Mouse (Mus musculus): ENCODE measurements around the gene Ppm1m. TPM values are rescaled to one million over a fixed set of nuclear protein-coding genes. Genes with fewer than 3 reads are reported as not detected.

Gene Ppm1m
- polyA plus RNA-seq, 1 experiment, result 0.45 TPM

GRCm38 (mm10) chr9:106197732-106198131 is 1.8 kb downstream of the Ppm1m start:
- Histone ChIP-seq H3K4me3 (replicated peaks) (no peak overlapping the region), H3K36me3 (ENCODE audit: control insufficient read depth) (peaks cover 25% of the 10 kb centered on the region), H3K4me1 (ENCODE audit: control insufficient read depth) (peaks cover 36% of the 10 kb centered on the region)

GRCm38 (mm10) chr9:106197081-106197713 is 2.3 kb downstream of the Ppm1m start:
- Histone ChIP-seq H3K4me3 (replicated peaks) (no peak overlapping the region), H3K27me3 (ENCODE audit: control insufficient read depth) (peaks cover 9% of the 10 kb centered on the region), H3K4me1 (ENCODE audit: control insufficient read depth) (peaks cover 30% of the 10 kb centered on the region), H3K36me3 (ENCODE audit: control insufficient read depth) (peaks cover 31% of the 10 kb centered on the region), H3K9me3 (ENCODE audit: control insufficient read depth, low read length) (no peaks in the 10 kb centered on the region)
- TF ChIP-seq TAL1 (IDR thresholded peaks at IDR 0.05; ENCODE audit: low read length) (no peak), GATA1 (IDR thresholded peaks at IDR 0.05; ENCODE audit: low read length) (no peak)

More at GRCm38 (mm10) chr9:106197732-106198131, 1.8 kb downstream of the Ppm1m start:
- H3K9me3 ChIP-seq (ENCODE audit: control insufficient read depth, low read length), result no peaks in the 10 kb centered on the region
- peaks cover 9% of the 10 kb centered on the region for H3K27me3 ChIP-seq (ENCODE audit: control insufficient read depth)
- TF ChIP-seq GATA1 (IDR thresholded peaks at IDR 0.05; ENCODE audit: low read length) (no peak), TAL1 (IDR thresholded peaks at IDR 0.05; ENCODE audit: low read length) (no peak)

- no peaks in the 10 kb centered on the region for H3K9me3 ChIP-seq (ENCODE audit: control insufficient read depth, low read length)
- H3K27me3 ChIP-seq (ENCODE audit: control insufficient read depth), result peaks cover 9% of the 10 kb centered on the region
- H3K36me3 ChIP-seq (ENCODE audit: control insufficient read depth), result peaks cover 46% of the 10 kb centered on the region
- TF ChIP-seq GATA1 (IDR thresholded peaks at IDR 0.05; ENCODE audit: low read length), result no peak
- TF ChIP-seq TAL1 (IDR thresholded peaks at IDR 0.05; ENCODE audit: low read length), result no peak
- H3K4me3 ChIP-seq (replicated peaks), result no peak overlapping the region
- H3K4me1 ChIP-seq (ENCODE audit: control insufficient read depth), result peaks cover 26% of the 10 kb centered on the region
Observed at GRCm38 (mm10) chr9:106195693-106196092, 3.9 kb downstream of the Ppm1m start.

GRCm38 (mm10) chr9:106193930-106194807 is 5.4 kb downstream of the Ppm1m start:
- Histone ChIP-seq H3K27me3 (ENCODE audit: control insufficient read depth) (peaks cover 9% of the 10 kb centered on the region), H3K36me3 (ENCODE audit: control insufficient read depth) (peaks cover 61% of the 10 kb centered on the region), H3K4me1 (ENCODE audit: control insufficient read depth) (peaks cover 13% of the 10 kb centered on the region), H3K4me3 (replicated peaks) (no peak overlapping the region), H3K9me3 (ENCODE audit: control insufficient read depth, low read length) (no peaks in the 10 kb centered on the region)
- TF ChIP-seq GATA1 (IDR thresholded peaks at IDR 0.05; ENCODE audit: low read length) (no peak), TAL1 (IDR thresholded peaks at IDR 0.05; ENCODE audit: low read length) (no peak)

- H3K4me1 ChIP-seq (ENCODE audit: control insufficient read depth), result peaks cover 4% of the 10 kb centered on the region; the same call in 1 of the 2 replicates
- H3K27me3 ChIP-seq (ENCODE audit: control insufficient read depth), result peaks cover 5% of the 10 kb centered on the region; the same call in 1 of the 2 replicates
- TF ChIP-seq GATA1 (IDR thresholded peaks at IDR 0.05; ENCODE audit: low read length), result no peak
- no peak for TF ChIP-seq TAL1 (IDR thresholded peaks at IDR 0.05; ENCODE audit: low read length)
- no peaks in the 10 kb centered on the region for H3K9me3 ChIP-seq (ENCODE audit: control insufficient read depth, low read length)
- no peak overlapping the region for H3K4me3 ChIP-seq (replicated peaks)
- H3K36me3 ChIP-seq (ENCODE audit: control insufficient read depth), result peaks cover 73% of the 10 kb centered on the region
Observed at GRCm38 (mm10) chr9:106192998-106193397, 6.5 kb downstream of the Ppm1m start.

GRCm38 (mm10) chr9:106192024-106192423 is 7.5 kb downstream of the Ppm1m start:
- Histone ChIP-seq H3K36me3 (ENCODE audit: control insufficient read depth) (peaks cover 83% of the 10 kb centered on the region), H3K27me3 (ENCODE audit: control insufficient read depth) (no peaks in the 10 kb centered on the region), H3K4me1 (ENCODE audit: control insufficient read depth) (no peaks in the 10 kb centered on the region), H3K9me3 (ENCODE audit: control insufficient read depth, low read length) (no peaks in the 10 kb centered on the region), H3K4me3 (replicated peaks) (no peak overlapping the region)
- TF ChIP-seq TAL1 (IDR thresholded peaks at IDR 0.05; ENCODE audit: low read length), result no peak
- TF ChIP-seq GATA1 (IDR thresholded peaks at IDR 0.05; ENCODE audit: low read length), result no peak

- peaks cover 89% of the 10 kb centered on the region for H3K36me3 ChIP-seq (ENCODE audit: control insufficient read depth)
- no peak overlapping the region for H3K4me3 ChIP-seq (replicated peaks)
- H3K4me1 ChIP-seq (ENCODE audit: control insufficient read depth), result no peaks in the 10 kb centered on the region
- TF ChIP-seq TAL1 (IDR thresholded peaks at IDR 0.05; ENCODE audit: low read length) (no peak), GATA1 (IDR thresholded peaks at IDR 0.05; ENCODE audit: low read length) (no peak)
- H3K9me3 ChIP-seq (ENCODE audit: control insufficient read depth, low read length), result no peaks in the 10 kb centered on the region
- no peaks in the 10 kb centered on the region for H3K27me3 ChIP-seq (ENCODE audit: control insufficient read depth)
Observed at GRCm38 (mm10) chr9:106191355-106191754, 8.2 kb downstream of the Ppm1m start.

GRCm38 (mm10) chr9:106183996-106184395 is 15.6 kb downstream of the Ppm1m start:
- peaks cover 99% of the 10 kb centered on the region for H3K36me3 ChIP-seq (ENCODE audit: control insufficient read depth)
- no peaks in the 10 kb centered on the region for H3K9me3 ChIP-seq (ENCODE audit: control insufficient read depth, low read length)
- H3K4me1 ChIP-seq (ENCODE audit: control insufficient read depth), result no peaks in the 10 kb centered on the region; the same call in 1 of the 2 replicates
- TF ChIP-seq TAL1 (IDR thresholded peaks at IDR 0.05; ENCODE audit: low read length) (no peak), GATA1 (IDR thresholded peaks at IDR 0.05; ENCODE audit: low read length) (no peak)
- H3K4me3 ChIP-seq (replicated peaks), result no peak overlapping the region
- no peaks in the 10 kb centered on the region for H3K27me3 ChIP-seq (ENCODE audit: control insufficient read depth)

GRCm38 (mm10) chr9:106182146-106182545 is 17.4 kb downstream of the Ppm1m start:
- peaks cover 99% of the 10 kb centered on the region for H3K36me3 ChIP-seq (ENCODE audit: control insufficient read depth)
- no peak for TF ChIP-seq GATA1 (IDR thresholded peaks at IDR 0.05; ENCODE audit: low read length)
- TF ChIP-seq TAL1 (IDR thresholded peaks at IDR 0.05; ENCODE audit: low read length), result no peak

More at GRCm38 (mm10) chr9:106182146-106182545, 17.4 kb downstream of the Ppm1m start:
- Histone ChIP-seq H3K27me3 (ENCODE audit: control insufficient read depth) (no peaks in the 10 kb centered on the region), H3K4me1 (ENCODE audit: control insufficient read depth) (no peaks in the 10 kb centered on the region; the same call in 1 of the 2 replicates), H3K9me3 (ENCODE audit: control insufficient read depth, low read length) (no peaks in the 10 kb centered on the region), H3K4me3 (replicated peaks) (no peak overlapping the region)
